Mouse (Mus musculus): ENCODE measurements around the gene Pde10a.

Pde10a gene

DNA sequence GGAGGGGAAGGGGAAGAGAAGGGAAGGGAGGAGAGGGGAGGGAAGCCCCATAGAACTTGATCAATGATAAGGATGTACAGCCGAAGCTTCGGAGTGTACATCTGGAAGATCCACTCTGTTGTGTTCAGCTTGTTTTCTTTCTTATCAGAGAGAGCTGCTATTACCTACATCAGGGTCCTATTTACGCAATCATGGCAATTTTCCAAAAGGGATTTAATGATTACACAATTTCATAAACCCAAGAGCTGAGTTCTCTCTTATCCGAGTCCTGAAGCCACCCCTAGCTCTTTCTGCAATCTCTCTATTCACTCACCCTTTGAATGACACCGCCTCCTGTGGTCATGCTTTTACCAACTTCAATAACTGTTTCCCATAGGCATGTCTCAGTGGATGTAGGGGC is 508.3 kb downstream of the Pde10a start:
- no peak for DNase-seq (ENCODE audit: low read depth, low spot score)

DNA sequence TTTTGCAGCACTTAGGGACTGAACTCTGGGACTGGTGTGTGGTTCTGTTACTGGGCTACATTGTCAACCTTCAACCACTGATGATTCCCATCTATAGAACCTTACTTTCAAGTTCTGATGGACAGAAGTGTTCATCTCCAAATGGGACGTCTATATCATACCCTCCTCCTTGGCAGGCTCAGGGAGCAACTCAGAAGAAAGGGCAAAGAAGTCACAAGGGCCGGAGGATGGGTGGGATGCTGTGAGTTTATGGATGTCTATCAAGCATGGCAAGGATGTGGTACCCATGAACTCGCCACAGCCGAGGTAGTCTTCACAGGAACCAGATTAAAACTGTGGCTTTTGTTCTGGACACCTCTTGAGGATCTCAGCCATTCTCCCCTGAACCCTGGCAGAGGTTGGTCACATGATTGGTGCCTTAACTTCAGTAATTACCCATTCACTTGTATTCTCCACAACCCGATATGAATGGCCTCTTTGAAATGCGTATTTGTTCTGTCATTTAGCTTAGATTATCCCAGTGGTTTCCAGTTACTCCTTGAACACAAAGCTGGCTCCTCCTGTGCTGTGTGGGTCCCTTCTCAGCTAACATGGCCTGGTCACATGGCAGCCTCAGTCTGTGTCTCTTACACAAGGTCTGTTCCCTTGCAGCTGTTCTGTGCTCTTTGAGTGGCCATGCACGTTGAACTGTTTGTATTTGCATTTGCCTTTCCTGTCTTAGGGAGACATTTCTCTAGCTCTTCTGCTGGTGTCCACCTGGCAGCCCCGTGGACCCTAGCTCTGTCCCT is 510.6 kb downstream of the Pde10a start:
- DNase-seq (ENCODE audit: low read depth, low spot score) = no peak
